13 mouse cellular contexts compared by ENCODE assay signal in the genomic region with DNA sequence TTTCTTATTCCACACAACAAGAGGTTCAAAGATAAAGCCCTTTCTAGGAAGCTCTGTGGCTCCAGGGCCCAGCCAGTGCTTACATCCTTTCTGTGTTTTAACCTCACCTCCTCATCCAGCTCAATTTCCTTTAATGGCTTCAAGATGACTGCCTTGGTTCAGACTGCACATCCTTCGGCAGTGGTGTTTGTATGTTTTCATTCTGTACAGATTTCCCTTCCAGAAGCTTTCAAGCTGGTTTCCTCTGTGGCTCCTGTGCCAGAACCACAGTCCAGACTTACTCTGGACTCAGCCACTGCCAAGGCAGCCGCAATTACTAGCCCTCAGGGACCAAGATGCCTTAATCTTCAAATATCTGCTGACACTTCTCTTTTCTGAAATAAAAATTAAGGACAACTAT. TPM values are rescaled to one million over a fixed set of nuclear protein-coding genes. Genes with fewer than 3 reads are reported as not detected.
DNase-seq lines count a peak whose midpoint lies in the region; ATAC-seq lines count a peak whose summit lies in the region.
"Had no signal": no experiment of that assay in that cellular context is flagged by ENCODE, and none has a peak within 500 bp of the region (broad histone marks: within the 10 kb centered on the region; RNA-seq: fewer than 3 reads in every experiment).

No protein-coding gene starts in this region.

- H3K4me3 ChIP-seq in kidney, embryonic 15.5 days (replicated peaks): no peak overlapping the region
- no peak overlapping the region for H3K4me3 ChIP-seq in midbrain, embryonic 13.5 days (replicated peaks)
- H3K4me3 ChIP-seq: liver, embryonic 13.5 days had no signal

- no peaks in the 10 kb centered on the region for H3K9me3 ChIP-seq in kidney, embryonic 15.5 days (replicated peaks)
- H3K9me3 ChIP-seq in midbrain, embryonic 13.5 days: no peaks in the 10 kb centered on the region
- H3K9me3 ChIP-seq: liver, embryonic 13.5 days had no signal

- no peak overlapping the region for H3K4me2 ChIP-seq in kidney, embryonic 15.5 days
- H3K4me2 ChIP-seq in midbrain, embryonic 13.5 days (replicated peaks): no peak overlapping the region
- H3K4me2 ChIP-seq: hindbrain, embryonic 14.5 days; liver, embryonic 13.5 days had no signal

- WGBS in kidney, embryonic 15.5 days: 53% methylated on average over 2 of the region's 2 CpGs
- WGBS in midbrain, embryonic 13.5 days: 92% methylated on average over 2 of the region's 2 CpGs

- no peaks in the 10 kb centered on the region for H3K27me3 ChIP-seq in kidney, embryonic 15.5 days
- H3K27me3 ChIP-seq in midbrain, embryonic 13.5 days: no peaks in the 10 kb centered on the region

- no peak for ATAC-seq in CD4-positive, CD25-positive, alpha-beta regulatory T cell, adult 4 months
- ATAC-seq in kidney, embryonic 15.5 days (replicated peaks; ENCODE audit: low FRiP score): no peak
- no peak for ATAC-seq in midbrain, embryonic 13.5 days
- ATAC-seq: forebrain, embryonic 16.5 days had no signal

- no peaks in the 10 kb centered on the region for H3K36me3 ChIP-seq in kidney, embryonic 15.5 days
- H3K36me3 ChIP-seq in midbrain, embryonic 13.5 days: no peaks in the 10 kb centered on the region
- H3K36me3 ChIP-seq: liver, embryonic 13.5 days had no signal

- H3K4me1 ChIP-seq in kidney, embryonic 15.5 days: peaks cover 16% of the 10 kb centered on the region
- peaks cover 21% of the 10 kb centered on the region for H3K4me1 ChIP-seq in midbrain, embryonic 13.5 days (replicated peaks)

- 0 out of 2 replicates have a peak overlapping the region, but pooled peaks have one; percentile 10 for H3K27ac ChIP-seq in kidney, embryonic 15.5 days
- no peak overlapping the region for H3K27ac ChIP-seq in midbrain, embryonic 13.5 days
- H3K27ac ChIP-seq: hindbrain, embryonic 14.5 days; liver, embryonic 13.5 days had no signal

- peak; percentile 28 for DNase-seq in CD4-positive, CD25-positive, alpha-beta regulatory T cell, adult 2 months (ENCODE audit: low read depth, low spot score)
- no peak for DNase-seq in kidney, adult 11 months
- peak; percentile 23 for DNase-seq in NIH3T3 (ENCODE audit: low read depth)
- peak; percentile 51 for DNase-seq in gastrocnemius, postnatal 25 days
- no peak for DNase-seq in spleen, adult 12 weeks (ENCODE audit: low spot score)
- DNase-seq: cerebellum, adult 11 months; liver, embryonic 13.5 days; thymus, adult 2 months had no signal

- H3K9ac ChIP-seq in kidney, embryonic 15.5 days: no peak overlapping the region
- no peak overlapping the region for H3K9ac ChIP-seq in midbrain, embryonic 13.5 days (replicated peaks)
- H3K9ac ChIP-seq: hindbrain, embryonic 14.5 days; liver, embryonic 13.5 days had no signal

RNA-seq across cellular contexts. Expression of a gene that starts 6.3 kb away (rescaled TPM):
- 1,000 to 10,000 TPM; 3,536 to 4,629 TPM for polyA plus RNA-seq in CD4-positive, CD25-positive, alpha-beta regulatory T cell, adult 4 months (2017; shearing (Covaris generic))
- 2,212 and 2,256 TPM in 2 replicates for polyA plus RNA-seq in kidney, embryonic 15.5 days (2015; fragmentation: Nextera tagmentation; extraction: Ambion mirVana)
- 100 to 1,000 TPM in 1 of 2 experiments, 10 to 100 TPM in 1; 81.7 to 136 TPM for total RNA-seq in gastrocnemius, postnatal 25 days (2021)
- 4,994 and 5,054 TPM in 2 replicates for polyA plus RNA-seq in midbrain, embryonic 13.5 days (2015; fragmentation: Nextera tagmentation; extraction: Ambion mirVana)

RNA-seq across cellular contexts. Expression of a gene that starts 52.4 kb away (rescaled TPM):
- 10 to 100 TPM in 1 of 2 experiments, 1 to 10 TPM in 1; 7.4 to 13.1 TPM for polyA plus RNA-seq in CD4-positive, CD25-positive, alpha-beta regulatory T cell, adult 4 months (2017; shearing (Covaris generic))
- 33.1 and 36.6 TPM in 2 replicates for polyA plus RNA-seq in kidney, embryonic 15.5 days (2015; fragmentation: Nextera tagmentation; extraction: Ambion mirVana)
- 100 to 1,000 TPM; 128 to 136 TPM for total RNA-seq in gastrocnemius, postnatal 25 days (2021)
- polyA plus RNA-seq in midbrain, embryonic 13.5 days (2015; fragmentation: Nextera tagmentation; extraction: Ambion mirVana): 25.7 and 26.1 TPM in 2 replicates

Comparison
In these comparisons a context has a peak if more than half of its experiments do, and no peak if none do; other contexts are left out.
1. DNase-seq: peak in CD4-positive, CD25-positive, alpha-beta regulatory T cell, adult 2 months (single experiment), NIH3T3 (single experiment) and gastrocnemius, postnatal 25 days (single experiment); none in kidney, adult 11 months (single experiment) and spleen, adult 12 weeks (single experiment).